Mouse (Mus musculus): Measurements from ENCODE around the gene B3galt4. TPM values are rescaled to one million over a fixed set of nuclear protein-coding genes. Genes with fewer than 3 reads are reported as not detected.

B3galt4 gene
- polyA plus RNA-seq, 1 experiment from 2014 or later: 8.3 TPM

- 82% methylated on average over 21 of the region's 21 CpGs for WGBS
- no peak overlapping the region for H3K9ac ChIP-seq
- no peaks in the 10 kb centered on the region for H3K27me3 ChIP-seq
- no peaks in the 10 kb centered on the region for H3K9me3 ChIP-seq
- H3K4me3 ChIP-seq: no peak overlapping the region
- no peak for ATAC-seq (ENCODE audit: insufficient number of reproducible peaks, low FRiP score, low TSS enrichment, low read depth)
- H3K36me3 ChIP-seq: peaks cover 22% of the 10 kb centered on the region
- H3K4me2 ChIP-seq: no peak overlapping the region
- H3K27ac ChIP-seq: no peak overlapping the region
- H3K4me1 ChIP-seq: peaks cover 26% of the 10 kb centered on the region
Observed at GRCm38 (mm10) chr17:33925406-33926116, 25.7 kb downstream of the B3galt4 start.

DNA sequence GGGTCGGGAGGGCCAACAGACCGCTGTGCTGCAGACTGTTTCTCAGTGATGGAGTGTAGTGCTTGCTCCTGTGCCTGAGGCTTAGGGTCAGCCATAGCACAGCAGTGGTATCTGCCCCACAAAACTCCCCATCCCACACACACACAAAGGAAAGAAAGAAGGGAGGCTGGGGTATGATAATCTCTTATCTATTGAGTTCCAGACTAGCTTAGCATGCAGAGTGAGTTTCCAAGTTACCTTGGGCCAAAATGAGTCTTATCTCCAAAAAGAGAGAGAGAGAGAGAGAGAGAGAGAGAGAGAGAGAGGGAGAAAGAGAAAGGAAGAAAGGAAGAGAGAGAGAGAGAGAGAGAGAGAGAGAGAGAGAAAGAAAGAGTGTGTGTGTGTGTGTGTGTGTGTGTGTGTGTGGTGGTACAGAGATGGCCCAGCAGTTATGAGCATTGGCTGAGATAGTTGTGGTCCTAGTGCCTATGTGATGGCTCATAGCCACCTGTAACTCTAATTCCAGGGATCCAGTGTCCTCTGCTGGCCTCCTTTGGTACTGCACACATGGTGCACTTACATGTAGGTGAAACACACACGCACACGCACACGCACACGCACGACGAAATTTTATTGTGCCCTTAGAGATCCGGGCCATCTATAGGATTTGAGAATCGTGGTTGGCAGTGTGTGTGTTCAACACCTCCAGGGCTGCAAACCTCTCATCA, 26.6 kb downstream of the B3galt4 start:
- no peak for ATAC-seq (ENCODE audit: insufficient number of reproducible peaks, low FRiP score, low TSS enrichment, low read depth)
- Histone ChIP-seq H3K4me1 (peaks cover 28% of the 10 kb centered on the region), H3K4me2 (no peak overlapping the region), H3K9me3 (no peaks in the 10 kb centered on the region), H3K4me3 (no peak overlapping the region), H3K27ac (no peak overlapping the region), H3K36me3 (peaks cover 22% of the 10 kb centered on the region), H3K9ac (no peak overlapping the region), H3K27me3 (no peaks in the 10 kb centered on the region)
- WGBS: 89% methylated on average over 10 of the region's 10 CpGs

DNA sequence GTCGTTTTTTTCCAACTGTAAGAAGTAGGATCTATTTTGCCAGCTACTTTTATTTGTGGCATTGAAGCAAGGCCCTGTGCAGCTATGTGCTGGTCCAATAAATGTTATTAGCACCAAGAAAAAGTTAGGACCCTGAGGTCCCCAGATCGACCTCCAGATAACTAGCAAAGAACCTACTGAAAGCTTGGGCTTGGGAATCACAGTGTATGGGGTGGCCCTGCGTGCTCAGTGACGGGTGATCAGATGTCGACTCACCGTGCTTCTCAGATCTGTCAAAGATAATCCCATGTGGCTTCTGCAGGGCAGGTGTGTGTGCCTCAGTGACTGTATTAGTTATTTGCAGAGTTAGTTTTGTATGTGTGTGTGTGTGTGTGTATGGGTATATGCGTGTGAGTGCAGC, 29.9 kb downstream of the B3galt4 start:
- Histone ChIP-seq H3K27me3 (no peaks in the 10 kb centered on the region), H3K36me3 (peaks cover 24% of the 10 kb centered on the region), H3K4me3 (peak overlapping the region; percentile 56; the same call in 1 of the 2 replicates), H3K9ac (no peak overlapping the region), H3K9me3 (no peaks in the 10 kb centered on the region), H3K4me2 (no peak overlapping the region), H3K27ac (no peak overlapping the region), H3K4me1 (peaks cover 48% of the 10 kb centered on the region)
- WGBS: 84% methylated on average over 7 of the region's 7 CpGs
- ATAC-seq (ENCODE audit: insufficient number of reproducible peaks, low FRiP score, low TSS enrichment, low read depth): no peak

- Histone ChIP-seq H3K4me3 (peak overlapping the region; percentile 56), H3K27ac (peak overlapping the region; percentile 78), H3K9me3 (no peaks in the 10 kb centered on the region), H3K36me3 (peaks cover 18% of the 10 kb centered on the region), H3K9ac (peak overlapping the region; percentile 54), H3K27me3 (no peaks in the 10 kb centered on the region), H3K4me1 (peaks cover 51% of the 10 kb centered on the region), H3K4me2 (peak overlapping the region; percentile 88)
- ATAC-seq (ENCODE audit: insufficient number of reproducible peaks, low FRiP score, low TSS enrichment, low read depth): no peak
- WGBS: under 1% methylated on average over 36 of the region's 36 CpGs
Observed at GRCm38 (mm10) chr17:33920282-33921097, 30.8 kb downstream of the B3galt4 start.

DNA sequence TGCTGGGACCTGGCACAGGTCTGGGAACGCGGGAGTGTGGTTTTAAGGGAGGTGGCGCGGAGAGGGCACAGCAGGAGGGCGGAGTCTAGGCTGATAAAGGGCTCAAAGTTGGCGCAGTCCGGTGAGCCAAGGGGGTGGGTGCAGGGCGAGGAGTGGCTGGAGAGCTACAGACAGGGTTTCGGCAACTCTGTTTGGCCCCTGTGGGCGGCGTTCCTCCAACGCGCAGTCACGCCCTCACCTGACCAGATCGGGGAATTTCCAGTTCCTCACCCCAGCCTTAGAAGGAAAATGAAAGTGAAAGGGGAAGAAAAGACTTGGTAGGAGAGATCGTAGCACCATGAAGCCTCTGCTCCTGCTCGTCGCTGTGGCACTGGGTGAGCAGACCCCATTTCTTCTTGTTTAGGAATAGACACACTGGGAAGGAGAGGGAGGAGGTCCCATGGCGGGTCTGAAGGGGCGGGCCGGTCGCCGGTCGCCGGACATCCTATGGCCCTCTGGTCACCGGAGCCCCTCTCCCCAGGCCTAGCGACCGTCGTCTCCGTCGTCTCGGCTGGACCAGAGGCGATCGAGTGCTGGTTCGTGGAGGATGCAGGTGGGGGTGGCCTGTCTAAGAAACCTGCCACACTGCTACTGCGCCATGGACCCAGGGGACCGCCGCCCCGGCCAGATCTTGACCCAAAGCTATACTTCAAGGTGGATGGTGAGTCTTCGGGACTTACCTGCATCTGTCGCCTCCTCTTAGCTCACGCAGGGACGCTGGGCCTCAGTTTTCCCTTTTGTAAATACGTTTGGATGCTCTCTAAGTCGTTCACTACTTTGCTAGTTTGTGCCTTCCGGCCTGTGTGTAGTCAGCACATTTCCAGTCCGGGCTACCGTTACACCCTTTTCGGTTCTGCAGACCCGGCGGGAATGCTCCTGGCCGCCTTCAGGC, 31.7 kb downstream of the B3galt4 start:
- ATAC-seq (ENCODE audit: insufficient number of reproducible peaks, low FRiP score, low TSS enrichment, low read depth): no peak
- under 1% methylated on average over 52 of the region's 52 CpGs for WGBS
- Histone ChIP-seq H3K9me3 (no peaks in the 10 kb centered on the region), H3K4me3 (peak overlapping the region; percentile 56), H3K27me3 (no peaks in the 10 kb centered on the region), H3K27ac (peak overlapping the region; percentile 78), H3K4me2 (peak overlapping the region; percentile 88), H3K36me3 (peaks cover 18% of the 10 kb centered on the region; the same call in 1 of the 2 replicates), H3K4me1 (peaks cover 56% of the 10 kb centered on the region), H3K9ac (peak overlapping the region; percentile 54)

GRCm38 (mm10) chr17:33918293-33919203, 32.7 kb downstream of the B3galt4 start:
- Histone ChIP-seq H3K4me3 (peak overlapping the region; percentile 56), H3K4me1 (peaks cover 61% of the 10 kb centered on the region), H3K27ac (peak overlapping the region; percentile 78), H3K27me3 (no peaks in the 10 kb centered on the region), H3K36me3 (peaks cover 26% of the 10 kb centered on the region), H3K9ac (peak overlapping the region; percentile 54; the same call in 1 of the 2 replicates), H3K4me2 (peak overlapping the region; percentile 88), H3K9me3 (no peaks in the 10 kb centered on the region)
- 52% methylated on average over 37 of the region's 37 CpGs for WGBS
- ATAC-seq (ENCODE audit: insufficient number of reproducible peaks, low FRiP score, low TSS enrichment, low read depth): no peak

GRCm38 (mm10) chr17:33917656-33918292, 33.5 kb downstream of the B3galt4 start:
- Histone ChIP-seq H3K9ac (no peak overlapping the region), H3K9me3 (no peaks in the 10 kb centered on the region), H3K27me3 (no peaks in the 10 kb centered on the region), H3K27ac (no peak overlapping the region), H3K4me1 (peaks cover 62% of the 10 kb centered on the region), H3K4me3 (no peak overlapping the region), H3K36me3 (peaks cover 32% of the 10 kb centered on the region), H3K4me2 (no peak overlapping the region)
- 82% methylated on average over 18 of the region's 18 CpGs for WGBS
- no peak for ATAC-seq (ENCODE audit: insufficient number of reproducible peaks, low FRiP score, low TSS enrichment, low read depth)

DNA sequence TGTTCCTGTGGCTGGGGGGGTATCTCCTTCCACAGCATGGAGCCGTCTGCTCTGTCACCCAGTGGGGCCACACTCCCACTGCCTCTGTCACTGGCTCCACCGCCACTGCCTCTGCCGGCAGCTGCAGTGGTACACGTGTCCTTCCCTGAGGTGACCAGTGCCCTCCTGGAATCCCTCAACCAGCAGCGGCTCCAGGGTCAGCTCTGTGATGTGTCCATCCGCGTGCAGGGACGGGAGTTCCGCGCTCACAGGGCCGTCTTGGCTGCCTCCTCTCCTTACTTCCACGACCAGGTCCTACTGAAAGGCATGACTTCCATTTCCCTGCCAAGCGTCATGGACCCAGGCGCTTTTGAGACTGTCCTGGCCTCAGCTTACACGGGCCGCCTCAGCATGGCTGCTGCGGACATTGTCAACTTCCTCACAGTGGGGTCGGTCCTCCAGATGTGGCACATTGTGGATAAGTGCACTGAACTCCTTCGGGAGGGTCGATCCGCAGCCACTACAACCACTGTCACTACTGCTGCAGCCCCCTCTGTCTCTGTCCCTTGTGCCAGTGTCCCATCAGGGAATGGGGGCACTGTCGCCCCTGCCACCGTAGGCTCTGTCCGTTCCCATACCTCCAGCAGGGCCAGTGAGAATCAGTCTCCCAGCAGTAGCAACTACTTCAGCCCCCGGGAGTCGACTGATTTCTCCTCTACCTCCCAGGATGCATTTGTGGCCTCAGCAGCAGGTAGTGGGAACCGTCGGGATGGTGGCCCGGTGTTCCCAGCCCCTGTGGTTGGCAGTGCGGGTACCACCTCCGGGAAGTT, 34.2 kb downstream of the B3galt4 start:
- no peaks in the 10 kb centered on the region for H3K9me3 ChIP-seq
- peak overlapping the region; percentile 67 for H3K4me2 ChIP-seq
- no peak for ATAC-seq (ENCODE audit: insufficient number of reproducible peaks, low FRiP score, low TSS enrichment, low read depth)
- no peak overlapping the region; the same call in 1 of the 2 replicates for H3K27ac ChIP-seq
- 73% methylated on average over 31 of the region's 31 CpGs for WGBS
- H3K27me3 ChIP-seq: no peaks in the 10 kb centered on the region
- peak overlapping the region; percentile 53 for H3K4me3 ChIP-seq
- peaks cover 38% of the 10 kb centered on the region for H3K36me3 ChIP-seq
- H3K9ac ChIP-seq: no peak overlapping the region
- H3K4me1 ChIP-seq: peaks cover 65% of the 10 kb centered on the region

DNA sequence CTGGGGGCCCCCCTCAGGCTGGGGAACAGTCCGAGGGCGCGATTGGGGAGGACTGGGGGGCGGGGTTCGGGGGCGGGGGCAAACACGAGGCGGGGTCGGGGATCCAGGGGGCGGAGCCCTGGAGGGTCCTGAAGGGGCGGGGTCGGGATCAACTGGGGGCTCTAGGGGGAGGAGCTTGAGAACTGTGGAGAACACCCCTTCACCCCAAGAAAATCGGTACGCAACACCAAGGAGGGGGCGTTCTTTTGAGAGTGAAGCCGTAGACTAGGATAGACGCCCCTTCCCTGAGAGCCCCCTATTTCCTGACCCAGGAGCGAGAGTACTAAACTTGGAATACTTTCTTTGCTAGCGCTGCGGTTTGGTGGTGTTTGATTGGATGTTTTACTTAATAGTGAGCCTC, 35.0 kb downstream of the B3galt4 start:
- H3K4me2 ChIP-seq: peak overlapping the region; percentile 67
- H3K4me3 ChIP-seq: peak overlapping the region; percentile 53
- no peaks in the 10 kb centered on the region for H3K9me3 ChIP-seq
- H3K36me3 ChIP-seq: peaks cover 45% of the 10 kb centered on the region
- ATAC-seq (ENCODE audit: insufficient number of reproducible peaks, low FRiP score, low TSS enrichment, low read depth): peak; percentile 16
- H3K4me1 ChIP-seq: peaks cover 72% of the 10 kb centered on the region
- H3K27me3 ChIP-seq: no peaks in the 10 kb centered on the region
- H3K9ac ChIP-seq: peak overlapping the region; percentile 33; the same call in 1 of the 2 replicates
- peak overlapping the region; percentile 88 for H3K27ac ChIP-seq
- WGBS: 3% methylated on average over 16 of the region's 20 CpGs
